Mouse (Mus musculus): ENCODE data around the gene Dock4.

DNA sequence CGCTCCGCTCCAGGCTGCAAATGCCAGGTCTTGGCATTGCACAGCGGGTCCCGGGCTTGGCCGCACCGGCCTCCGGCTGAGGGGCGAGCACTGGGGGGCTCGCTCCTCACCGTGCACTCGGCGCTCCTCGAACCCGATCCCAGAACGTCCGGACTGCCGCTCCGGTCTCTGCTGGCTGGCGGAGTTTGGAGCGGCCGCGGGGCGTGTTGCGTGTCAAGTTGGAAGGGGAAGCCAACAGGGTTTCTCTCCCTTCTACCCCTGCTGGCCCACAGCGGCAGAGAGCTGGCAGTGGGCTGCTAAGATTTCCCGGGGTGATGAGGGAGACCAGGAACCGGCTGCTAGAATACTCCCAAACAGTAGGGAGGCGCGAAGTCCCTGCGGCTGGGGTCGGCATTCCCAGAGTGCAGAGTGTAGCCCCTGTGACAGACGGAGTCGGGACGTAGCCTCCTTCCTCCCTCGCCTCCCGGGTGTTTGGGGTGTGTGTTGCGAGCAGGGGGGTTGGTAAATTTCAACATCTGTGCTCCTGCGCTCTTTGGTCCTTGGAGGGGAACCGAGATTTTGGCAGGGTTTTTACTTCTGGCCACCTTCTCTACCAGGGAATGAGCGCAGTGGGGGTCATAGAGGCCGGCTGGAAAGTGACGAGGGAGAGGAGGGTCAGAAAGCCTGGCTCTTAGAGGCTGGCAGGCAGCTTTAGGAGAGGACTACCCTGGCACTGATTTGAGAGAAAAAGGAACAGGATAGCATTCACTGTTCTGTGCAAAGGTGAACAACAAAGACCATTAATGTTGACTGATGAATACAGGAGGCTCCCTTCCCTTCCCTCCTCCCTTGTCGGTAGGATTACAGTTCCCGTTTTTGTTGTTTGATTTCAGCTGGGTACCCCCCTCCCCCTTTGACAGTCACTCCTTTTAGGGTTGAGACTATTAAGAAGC lies 964 bp downstream of the Dock4 start:
- no peak for TF ChIP-seq POLR2A (IDR thresholded peaks at IDR 0.05; ENCODE audit: insufficient read depth, low read depth, low read length)
- 0 out of 2 replicates have a peak, but pooled peaks have one; percentile 12 for TF ChIP-seq CTCF (IDR thresholded peaks at IDR 0.05)
